Mouse (Mus musculus) liver, embryonic 15.5 days (tissue): ENCODE data around the gene Cyp26b1. TPM values are rescaled to one million over a fixed set of nuclear protein-coding genes. Genes with fewer than 3 reads are reported as not detected.

Experiments used
- ATAC-seq: fragments of 200-750 bp; cut with Nextera tagmentation; 2 replicates; pipeline ENCODE4 v1.8.0; 2017; ENCODE audit warnings: moderate number of reproducible peaks, mild to moderate bottlenecking, moderate library complexity; ENCODE audit not compliant: insufficient read depth
- H3K27ac ChIP-seq: fragments of 300-500 bp; sonication (generic); replicated peaks from 2 replicates; pipeline ENCODE4 v1.5.1; 2015; ENCODE audit warnings: mild to moderate bottlenecking, inconsistent platforms
- H3K27me3 ChIP-seq: fragments of 300-500 bp; sonication (generic); 2 replicates; pipeline ENCODE4 v1.6.1; 2015; ENCODE audit warnings: mild to moderate bottlenecking, inconsistent platforms
- H3K36me3 ChIP-seq: fragments of 300-500 bp; sonication (generic); replicated peaks from 2 replicates; pipeline ENCODE4 v1.6.1; 2015; ENCODE audit warnings: moderate library complexity, mild to moderate bottlenecking, inconsistent platforms
- H3K4me1 ChIP-seq: fragments of 300-500 bp; sonication (generic); replicated peaks from 2 replicates; pipeline ENCODE4 v1.6.1; 2015; ENCODE audit warnings: inconsistent platforms
- H3K4me2 ChIP-seq: fragments of 300-500 bp; sonication (generic); 2 replicates; pipeline ENCODE4 v1.6.1; 2015; ENCODE audit warnings: moderate library complexity, mild to moderate bottlenecking, inconsistent platforms
- H3K4me3 ChIP-seq: fragments of 300-500 bp; sonication (generic); replicated peaks from 2 replicates; pipeline ENCODE4 v1.5.1; 2015; ENCODE audit warnings: mild to moderate bottlenecking, inconsistent platforms
- H3K9ac ChIP-seq: fragments of 300-500 bp; sonication (generic); 2 replicates; pipeline ENCODE4 v1.6.1; 2015; ENCODE audit warnings: moderate library complexity, mild to moderate bottlenecking, inconsistent platforms
- H3K9me3 ChIP-seq: fragments of 300-500 bp; sonication (generic); replicated peaks from 2 replicates; pipeline ENCODE4 v1.6.1; 2016; ENCODE audit warnings: inconsistent platforms
- WGBS: fragments of 180-500 bp; shearing (Covaris S2); methylation state at CpG from one replicate; pipeline ENCODE4 v1.1.7; 2015; ENCODE audit warnings: mixed read lengths; ENCODE audit not compliant: insufficient replicate concordance; 5-methylcytosine and 5-hydroxymethylcytosine counted together
- polyA plus RNA-seq: library from polyadenylated mRNA; unstranded; fragments of >200 nt; fragmentation: Nextera tagmentation; extraction: Ambion mirVana; gene quantifications from 2 replicates; pipeline ENCODE4 v1.2.1, GENCODE M21; 2015

Cyp26b1 gene
- polyA plus RNA-seq, 1 experiment from 2014 or later: 0.05 TPM

DNA sequence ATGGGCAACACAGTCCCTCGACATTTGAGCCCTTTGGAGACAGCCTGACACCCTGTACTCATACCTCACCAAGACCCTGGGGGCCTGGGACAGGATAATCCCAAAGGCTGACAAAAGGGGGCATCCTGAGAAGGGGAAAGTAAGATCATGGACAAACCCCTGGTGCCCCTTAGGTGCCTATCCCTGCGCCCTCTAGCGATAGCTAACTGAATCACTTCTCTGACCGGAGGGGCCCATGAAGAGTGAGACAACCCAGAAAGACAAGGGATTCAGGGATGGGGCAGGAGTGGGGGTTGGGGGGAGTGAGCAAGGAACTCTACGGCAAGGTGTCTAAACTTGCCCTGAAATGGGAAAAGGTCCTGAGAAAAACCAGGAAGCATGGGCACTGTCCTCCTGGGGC is 14.8 kb downstream of the Cyp26b1 start:
- no peak for ATAC-seq
- 13% methylated on average over 5 of the region's 5 CpGs for WGBS
- H3K27me3 ChIP-seq: peaks cover 60% of the 10 kb centered on the region

DNA sequence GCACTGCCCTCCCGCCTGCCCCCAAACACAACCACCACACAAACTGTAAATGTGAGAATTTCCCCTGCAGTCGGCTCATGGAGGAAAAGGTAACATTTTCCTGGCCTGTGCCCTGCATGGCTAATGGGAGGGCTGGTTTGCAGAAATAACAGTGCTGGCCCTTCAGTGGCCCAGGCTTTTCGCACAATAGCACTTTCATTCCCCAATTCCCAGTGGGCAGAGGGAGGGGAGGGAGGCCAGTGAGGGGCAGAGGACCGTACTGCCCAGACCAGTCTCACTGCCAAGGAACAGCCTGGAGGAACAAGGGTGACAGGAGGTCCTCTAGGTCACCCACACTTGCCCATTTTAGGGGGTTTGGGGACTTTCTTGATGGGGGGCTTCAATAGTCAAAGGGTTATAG is 15.8 kb downstream of the Cyp26b1 start:
- no peaks in the 10 kb centered on the region for H3K36me3 ChIP-seq
- no peak overlapping the region for H3K27ac ChIP-seq
- H3K4me1 ChIP-seq: no peaks in the 10 kb centered on the region
- H3K4me3 ChIP-seq: no peak overlapping the region
- ATAC-seq: no peak
- H3K4me2 ChIP-seq: no peak overlapping the region
- whole genome bisulfite sequencing: 56% methylated on average over 4 of the region's 4 CpGs
- H3K9me3 ChIP-seq: no peaks in the 10 kb centered on the region
- H3K9ac ChIP-seq: no peak overlapping the region
- peaks cover 49% of the 10 kb centered on the region for H3K27me3 ChIP-seq

More for the DNA sequence above, 14.8 kb downstream of the Cyp26b1 start:
- H3K9ac ChIP-seq: no peak overlapping the region
- no peak overlapping the region for H3K27ac ChIP-seq
- no peaks in the 10 kb centered on the region for H3K9me3 ChIP-seq
- no peak overlapping the region for H3K4me2 ChIP-seq
- no peaks in the 10 kb centered on the region for H3K36me3 ChIP-seq
- H3K4me3 ChIP-seq: no peak overlapping the region
- H3K4me1 ChIP-seq: peaks cover 9% of the 10 kb centered on the region; the same call in 1 of the 2 replicates

DNA sequence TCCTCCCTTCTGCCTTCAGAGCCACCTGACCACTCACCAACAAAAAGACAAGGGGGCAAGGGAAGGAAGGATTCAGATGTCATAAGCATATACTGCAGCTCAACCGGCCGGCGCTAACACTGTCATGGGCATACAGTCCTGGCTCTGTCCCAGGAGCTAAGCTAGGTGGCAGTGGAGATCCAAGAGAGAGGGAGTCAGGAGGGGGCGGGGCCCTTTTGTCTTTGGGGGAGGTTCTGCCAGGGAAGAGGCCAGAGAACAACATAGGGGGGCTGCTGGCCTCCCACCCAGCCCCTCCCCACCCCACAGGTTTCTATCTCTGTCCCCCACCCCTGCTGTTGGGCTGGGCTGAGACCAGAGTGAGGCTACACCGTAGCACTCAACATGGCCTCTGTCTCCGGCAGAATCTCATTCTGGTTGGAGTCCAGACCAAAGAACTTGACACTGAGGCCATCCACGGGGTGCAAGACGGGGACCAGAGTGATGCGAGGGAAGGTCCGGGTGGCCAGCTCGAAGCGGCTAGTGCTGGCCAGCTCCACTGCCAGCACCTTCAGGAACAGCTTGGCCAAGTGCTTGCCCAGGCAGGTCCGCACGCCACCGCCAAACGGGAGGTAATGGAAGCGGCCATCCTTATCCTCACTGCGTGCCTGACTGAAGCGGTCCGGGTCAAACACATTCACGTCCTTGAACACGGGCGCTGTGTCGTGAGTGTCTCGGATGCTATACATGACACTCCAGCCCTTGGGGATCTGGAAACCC is 19.6 kb downstream of the Cyp26b1 start:
- Histone ChIP-seq H3K4me3 (no peak overlapping the region), H3K9ac (no peak overlapping the region), H3K27ac (no peak overlapping the region), H3K4me1 (no peaks in the 10 kb centered on the region), H3K9me3 (no peaks in the 10 kb centered on the region), H3K4me2 (no peak overlapping the region), H3K27me3 (peaks cover 14% of the 10 kb centered on the region), H3K36me3 (no peaks in the 10 kb centered on the region)
- WGBS: 59% methylated on average over 25 of the region's 25 CpGs
- no peak; the same call in 1 of the 2 replicates for ATAC-seq

DNA sequence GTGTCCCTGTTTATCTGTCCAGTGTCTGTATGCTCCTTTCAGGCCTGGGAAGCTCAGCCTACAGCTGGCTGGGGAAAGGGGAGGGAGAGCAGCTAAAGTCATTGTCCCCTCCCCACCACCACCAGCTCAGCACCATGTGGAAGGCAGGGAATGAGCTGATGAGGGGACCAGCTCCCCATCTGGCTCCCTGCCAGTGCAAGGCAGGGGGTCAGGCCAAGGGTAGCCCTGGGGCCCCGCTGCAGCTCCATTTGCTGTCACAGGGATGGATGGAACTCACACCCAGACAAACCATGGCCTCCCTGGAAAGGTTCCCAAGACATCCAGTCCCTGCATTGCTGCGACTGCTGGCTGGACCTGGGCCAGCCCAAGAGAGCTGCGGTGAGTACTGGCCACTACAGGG is 23.7 kb downstream of the Cyp26b1 start:
- no peaks in the 10 kb centered on the region for H3K9me3 ChIP-seq
- WGBS: 64% methylated on average over 3 of the region's 3 CpGs

DNA sequence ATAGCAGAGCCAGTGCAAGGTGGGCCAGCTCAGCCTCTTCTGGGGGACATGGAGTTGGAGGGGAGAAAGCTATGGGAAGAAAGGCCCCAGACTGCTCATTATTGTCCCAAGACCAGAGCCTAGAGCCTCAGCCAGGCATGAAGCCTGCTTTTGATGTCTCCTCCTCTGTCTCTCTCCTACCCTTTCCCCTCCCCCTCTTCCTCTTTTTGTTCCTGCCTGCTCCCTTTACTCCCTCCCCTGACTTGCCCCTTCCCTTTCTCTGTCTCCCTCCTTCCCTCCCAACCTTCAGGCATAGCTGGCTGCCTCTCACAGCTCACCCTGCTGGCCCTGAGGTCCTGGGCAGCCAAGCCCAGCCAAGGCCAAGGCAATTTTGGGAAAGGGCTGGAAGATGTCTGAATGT is 24.1 kb downstream of the Cyp26b1 start:
- H3K36me3 ChIP-seq: no peaks in the 10 kb centered on the region
- peaks cover 5% of the 10 kb centered on the region; the same call in 1 of the 2 replicates for H3K27me3 ChIP-seq
- no peak overlapping the region for H3K4me2 ChIP-seq
- no peak overlapping the region for H3K4me3 ChIP-seq
- ATAC-seq: no peak
- H3K4me1 ChIP-seq: no peaks in the 10 kb centered on the region
- H3K9me3 ChIP-seq: no peaks in the 10 kb centered on the region
- no peak overlapping the region for H3K9ac ChIP-seq
- no peak overlapping the region for H3K27ac ChIP-seq

More for the DNA sequence above, 23.7 kb downstream of the Cyp26b1 start:
- ATAC-seq: no peak
- no peak overlapping the region for H3K27ac ChIP-seq
- H3K4me3 ChIP-seq: no peak overlapping the region
- H3K4me2 ChIP-seq: no peak overlapping the region
- H3K9ac ChIP-seq: no peak overlapping the region
- no peaks in the 10 kb centered on the region for H3K36me3 ChIP-seq
- peaks cover 9% of the 10 kb centered on the region; the same call in 1 of the 2 replicates for H3K27me3 ChIP-seq
- no peaks in the 10 kb centered on the region for H3K4me1 ChIP-seq

DNA sequence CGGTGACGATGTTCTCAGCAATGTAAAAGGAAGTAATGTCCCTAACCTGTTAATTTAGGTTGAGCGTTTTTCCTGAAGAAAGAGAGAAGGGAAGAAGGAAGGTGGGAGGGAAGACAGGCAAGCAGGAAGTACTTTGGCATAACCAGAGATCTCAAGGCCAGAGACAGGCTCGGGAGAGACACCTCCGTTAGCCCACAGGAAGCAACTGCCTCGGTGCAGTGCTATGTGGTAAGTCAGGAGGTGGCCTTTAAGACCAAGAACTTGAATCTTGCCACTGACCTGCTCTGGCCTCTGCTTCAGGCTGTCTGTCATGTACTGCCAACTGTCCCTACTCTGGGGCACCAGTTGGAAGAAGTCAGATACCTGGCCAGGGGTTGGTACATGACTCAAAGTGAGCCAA is 24.8 kb downstream of the Cyp26b1 start:
- H3K36me3 ChIP-seq: no peaks in the 10 kb centered on the region
- H3K9me3 ChIP-seq: no peaks in the 10 kb centered on the region
- H3K9ac ChIP-seq: no peak overlapping the region
- H3K4me1 ChIP-seq: no peaks in the 10 kb centered on the region
- ATAC-seq: no peak
- H3K4me2 ChIP-seq: no peak overlapping the region
- H3K27ac ChIP-seq: no peak overlapping the region
- H3K4me3 ChIP-seq: no peak overlapping the region
- WGBS: 21% methylated on average over 6 of the region's 6 CpGs
- H3K27me3 ChIP-seq: no peaks in the 10 kb centered on the region; the same call in 1 of the 2 replicates

DNA sequence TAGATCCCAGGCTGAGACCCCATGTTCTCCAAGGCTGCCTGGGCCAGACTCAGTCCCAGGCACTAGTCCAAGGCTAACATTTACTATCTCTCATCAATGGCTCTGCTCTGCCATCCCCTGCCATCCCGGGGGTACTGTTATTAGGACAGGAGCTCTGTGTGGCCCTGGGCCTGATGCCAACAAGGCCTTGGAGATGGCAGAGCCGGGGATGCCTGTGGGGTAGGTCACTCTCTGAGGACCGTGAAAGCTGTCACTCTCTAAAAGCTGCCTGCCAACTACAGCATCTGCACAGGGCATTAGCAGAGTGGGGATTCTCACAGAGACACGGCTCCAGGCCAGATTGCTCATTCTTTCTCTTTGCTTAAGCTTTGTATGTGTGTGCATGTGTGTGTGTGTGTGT is 26.0 kb downstream of the Cyp26b1 start:
- no peak for ATAC-seq
- no peaks in the 10 kb centered on the region for H3K4me1 ChIP-seq
- no peak overlapping the region for H3K4me3 ChIP-seq
- no peak overlapping the region for H3K4me2 ChIP-seq
- H3K9me3 ChIP-seq: no peaks in the 10 kb centered on the region
- H3K27me3 ChIP-seq: no peaks in the 10 kb centered on the region
- no peaks in the 10 kb centered on the region for H3K36me3 ChIP-seq
- WGBS: 62% methylated on average over 4 of the region's 4 CpGs
- H3K27ac ChIP-seq: no peak overlapping the region
- no peak overlapping the region for H3K9ac ChIP-seq

DNA sequence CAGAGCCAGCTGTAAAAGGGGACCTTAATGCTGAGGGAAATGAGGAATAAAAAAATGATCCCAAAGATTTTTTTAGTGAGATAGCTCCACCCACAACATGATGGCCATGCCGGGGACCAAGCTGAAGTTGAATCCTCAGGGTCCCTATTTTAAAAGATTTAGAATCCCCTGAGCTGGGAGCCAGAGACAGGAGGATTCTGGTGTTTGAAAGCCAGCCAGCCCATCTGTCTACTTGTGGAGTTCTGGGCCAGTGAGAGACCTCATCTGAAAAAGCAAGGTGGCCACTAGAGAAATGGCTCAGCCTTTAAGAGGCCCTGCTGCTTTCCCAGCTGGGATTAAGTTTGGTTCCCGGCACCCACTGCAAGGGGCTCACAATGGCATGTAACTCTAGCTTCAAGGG is 26.9 kb downstream of the Cyp26b1 start:
- H3K4me1 ChIP-seq: no peaks in the 10 kb centered on the region
- H3K27ac ChIP-seq: no peak overlapping the region
- no peaks in the 10 kb centered on the region for H3K36me3 ChIP-seq
- no peaks in the 10 kb centered on the region for H3K27me3 ChIP-seq
- H3K9ac ChIP-seq: no peak overlapping the region
- H3K4me2 ChIP-seq: no peak overlapping the region
- ATAC-seq: no peak
- 62% methylated on average over 2 of the region's 2 CpGs for WGBS
- H3K4me3 ChIP-seq: no peak overlapping the region
- no peaks in the 10 kb centered on the region for H3K9me3 ChIP-seq

DNA sequence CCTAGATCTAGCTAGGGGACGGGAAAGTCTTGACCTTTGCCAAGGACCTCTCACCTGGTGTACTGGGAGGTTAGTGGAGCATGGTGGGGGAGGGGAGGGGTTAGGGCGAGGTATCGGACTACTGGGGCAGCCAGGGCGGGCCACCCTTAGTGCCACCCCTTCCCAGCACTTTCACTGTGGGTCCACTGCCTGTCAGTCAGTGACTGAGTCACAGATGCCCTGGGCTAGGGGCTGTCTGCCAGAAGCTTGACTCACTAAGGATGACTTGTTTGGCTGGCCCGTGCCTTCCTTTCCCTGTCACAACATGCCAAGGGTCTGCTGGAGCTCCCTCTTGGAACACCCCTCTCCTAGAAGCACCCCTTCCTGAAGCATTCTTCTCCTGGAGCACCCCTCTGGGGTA is 28.5 kb downstream of the Cyp26b1 start:
- Histone ChIP-seq H3K9ac (no peak overlapping the region), H3K9me3 (no peaks in the 10 kb centered on the region), H3K4me3 (no peak overlapping the region), H3K4me1 (no peaks in the 10 kb centered on the region), H3K36me3 (no peaks in the 10 kb centered on the region), H3K27ac (no peak overlapping the region), H3K4me2 (no peak overlapping the region), H3K27me3 (no peaks in the 10 kb centered on the region)
- ATAC-seq: no peak; the same call in 1 of the 2 replicates
- WGBS: 51% methylated on average over 5 of the region's 5 CpGs

DNA sequence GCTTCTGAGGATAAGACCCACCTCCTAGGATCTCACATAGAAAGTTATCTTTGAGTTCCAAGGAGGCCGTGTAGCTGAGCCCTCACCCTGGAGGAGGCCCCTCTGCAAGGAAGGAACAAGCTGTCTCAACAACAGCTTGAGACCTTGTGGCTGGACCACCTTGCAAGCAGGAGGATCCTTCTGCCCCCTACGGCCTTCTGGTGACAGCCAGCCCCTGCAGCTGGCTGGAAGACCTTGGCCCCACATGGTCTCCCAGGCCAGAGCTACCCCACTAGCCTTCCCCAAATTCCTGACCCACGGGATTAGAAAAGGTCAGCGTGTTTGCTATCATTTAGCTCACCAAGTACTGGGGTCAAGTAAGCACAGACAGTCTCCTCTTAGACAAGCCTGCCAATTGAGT is 30.8 kb downstream of the Cyp26b1 start:
- Histone ChIP-seq H3K36me3 (no peaks in the 10 kb centered on the region), H3K9me3 (no peaks in the 10 kb centered on the region), H3K4me1 (no peaks in the 10 kb centered on the region), H3K4me3 (no peak overlapping the region), H3K4me2 (no peak overlapping the region), H3K9ac (no peak overlapping the region), H3K27ac (no peak overlapping the region), H3K27me3 (no peaks in the 10 kb centered on the region)
- 27% methylated on average over 4 of the region's 4 CpGs for WGBS
- ATAC-seq: no peak

DNA sequence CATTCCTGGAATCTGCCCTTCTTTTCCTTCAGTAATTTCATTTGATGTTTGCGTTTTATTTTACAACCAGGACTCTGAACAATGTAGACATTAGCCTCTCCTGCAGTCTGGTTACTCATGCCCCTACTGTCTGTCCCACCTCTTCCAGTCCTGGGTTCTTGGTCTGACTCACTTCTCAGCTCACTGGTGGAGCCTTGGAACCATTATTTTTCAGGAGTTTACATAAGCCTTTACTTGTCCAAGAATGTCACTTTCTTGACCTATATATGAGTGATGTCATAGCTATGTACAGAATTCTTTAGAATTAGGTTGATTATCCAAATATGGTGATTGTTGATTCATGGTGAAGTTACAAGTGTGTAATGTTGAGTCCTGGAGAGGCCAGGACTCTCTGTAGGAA is 32.5 kb downstream of the Cyp26b1 start:
- Histone ChIP-seq H3K9ac (no peak overlapping the region), H3K4me3 (no peak overlapping the region), H3K27me3 (no peaks in the 10 kb centered on the region), H3K9me3 (no peaks in the 10 kb centered on the region), H3K36me3 (no peaks in the 10 kb centered on the region), H3K4me1 (no peaks in the 10 kb centered on the region), H3K4me2 (no peak overlapping the region), H3K27ac (no peak overlapping the region)
- WGBS: 51% methylated on average over 1 of the region's 1 CpGs
- no peak for ATAC-seq
